Mouse (Mus musculus): ENCODE measurements around the gene Scai. TPM values are rescaled to one million over a fixed set of nuclear protein-coding genes. Genes with fewer than 3 reads are reported as not detected.
A peak's percentile ranks its signal among the peaks of the same experiment; 100 is the strongest.

The Scai gene
- polyA plus RNA-seq, 1 experiment from 2014 or later: 17.6 TPM

GRCm38 (mm10) chr2:39069096-39069495 is 121.4 kb downstream of the Scai start:
- Histone ChIP-seq H3K27ac (replicated peaks) (no peak overlapping the region), H3K9ac (replicated peaks) (no peak overlapping the region), H3K36me3 (no peaks in the 10 kb centered on the region), H3K9me3 (replicated peaks) (no peaks in the 10 kb centered on the region), H3K4me3 (replicated peaks) (no peak overlapping the region), H3K4me1 (peaks cover 7% of the 10 kb centered on the region), H3K4me2 (no peak overlapping the region), H3K27me3 (replicated peaks) (no peaks in the 10 kb centered on the region)
- ATAC-seq (ENCODE audit: low FRiP score): no peak
- 69% methylated on average over 1 of the region's 1 CpGs for WGBS

- ATAC-seq (ENCODE audit: low FRiP score): peak; percentile 98
- peak within 1 kb of the TSS; percentile 82 for H3K4me2 ChIP-seq
- peaks cover 9% of the 10 kb centered on the region for H3K4me1 ChIP-seq
- WGBS: under 1% methylated on average over 50 of the region's 50 CpGs
- peak within 1 kb of the TSS; percentile 91 for H3K27ac ChIP-seq (replicated peaks)
- peaks cover 9% of the 10 kb centered on the region; the same call in 1 of the 2 replicates for H3K36me3 ChIP-seq
- H3K4me3 ChIP-seq (replicated peaks): peak within 1 kb of the TSS; percentile 96
- H3K9ac ChIP-seq (replicated peaks): peak within 1 kb of the TSS; percentile 97
- H3K9me3 ChIP-seq (replicated peaks): no peaks in the 10 kb centered on the region
- no peaks in the 10 kb centered on the region for H3K27me3 ChIP-seq (replicated peaks)
These were observed 125.0 kb downstream of the Scai start, which contains the start of gene Golga1 for GRCm38 (mm10) chr2:39065400-39065987. Golga1 (minus strand) TSS chr2:39065541.

DNA sequence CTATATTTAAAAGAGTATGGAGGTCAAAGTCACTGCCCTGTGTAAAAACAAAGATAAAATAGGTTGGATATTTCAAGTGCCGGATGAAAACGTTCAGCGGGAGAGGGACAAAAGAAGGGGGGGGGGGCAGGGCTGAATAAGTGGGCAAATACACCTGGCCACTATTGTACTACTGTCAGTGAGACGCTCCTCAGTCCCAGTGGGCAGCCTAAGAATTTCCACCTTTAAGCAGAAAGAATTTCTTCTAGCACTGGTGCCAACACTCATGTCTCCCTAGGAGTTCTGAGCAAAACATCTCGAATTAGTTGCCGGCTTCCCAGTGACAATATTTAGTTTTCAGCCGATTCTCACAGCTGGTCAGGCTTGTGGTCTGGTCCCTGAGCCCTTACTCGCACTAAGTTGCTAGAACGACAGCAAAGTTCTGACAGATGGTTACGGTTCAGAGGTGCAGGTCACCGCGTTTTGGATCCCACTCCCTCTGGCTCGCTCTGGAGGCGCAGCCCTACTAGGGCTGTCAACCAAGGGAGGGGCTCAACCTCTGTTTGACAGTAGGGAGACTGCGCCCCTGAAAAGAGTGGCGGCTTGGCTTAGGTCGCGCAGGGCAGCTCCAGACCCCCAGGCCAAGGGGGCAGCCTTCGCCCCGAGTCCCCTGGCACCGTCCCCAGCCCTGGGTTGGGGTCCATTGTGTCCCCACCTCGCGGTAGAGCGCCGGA is 125.7 kb downstream of the Scai start:
- H3K27me3 ChIP-seq (replicated peaks): no peaks in the 10 kb centered on the region
- peak overlapping the region; percentile 82 for H3K4me2 ChIP-seq
- ATAC-seq (ENCODE audit: low FRiP score): peak; percentile 50; the same call in 1 of the 2 replicates
- H3K36me3 ChIP-seq: peaks cover 16% of the 10 kb centered on the region; the same call in 1 of the 2 replicates
- H3K9me3 ChIP-seq (replicated peaks): no peaks in the 10 kb centered on the region
- peak overlapping the region; percentile 97 for H3K9ac ChIP-seq (replicated peaks)
- peaks cover 9% of the 10 kb centered on the region for H3K4me1 ChIP-seq
- WGBS: 6% methylated on average over 25 of the region's 25 CpGs
- peak overlapping the region; percentile 91 for H3K27ac ChIP-seq (replicated peaks)
- peak overlapping the region; percentile 96 for H3K4me3 ChIP-seq (replicated peaks)

DNA sequence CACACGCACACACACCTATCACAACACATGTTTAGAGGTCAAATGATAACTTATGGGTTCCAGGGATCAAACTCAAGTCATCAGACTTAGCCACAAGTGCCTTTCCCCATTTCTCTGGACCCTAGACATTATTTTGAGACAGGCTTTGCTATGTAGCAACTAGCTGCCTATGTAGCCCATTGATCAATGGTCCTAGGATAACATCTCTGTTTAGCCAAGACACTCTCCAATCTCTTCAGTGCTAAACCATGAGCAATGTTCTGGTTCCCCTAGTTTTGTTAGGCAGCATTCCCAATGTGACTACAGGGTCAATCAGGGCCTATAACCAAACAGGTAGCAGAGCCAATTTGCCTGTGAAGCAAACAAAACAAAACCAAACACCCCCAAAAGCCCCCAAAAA is 142.0 kb downstream of the Scai start:
- Histone ChIP-seq H3K27ac (replicated peaks) (no peak overlapping the region), H3K4me3 (replicated peaks) (no peak overlapping the region), H3K36me3 (peaks cover 70% of the 10 kb centered on the region), H3K27me3 (replicated peaks) (no peaks in the 10 kb centered on the region), H3K9ac (replicated peaks) (no peak overlapping the region), H3K4me1 (no peaks in the 10 kb centered on the region), H3K4me2 (no peak overlapping the region), H3K9me3 (replicated peaks) (no peaks in the 10 kb centered on the region)
- no peak for ATAC-seq (ENCODE audit: low FRiP score)
- 100% methylated on average over 1 of the region's 1 CpGs for WGBS

GRCm38 (mm10) chr2:39040215-39040614 is 150.3 kb downstream of the Scai start:
- H3K27ac ChIP-seq (replicated peaks): no peak overlapping the region
- no peaks in the 10 kb centered on the region for H3K9me3 ChIP-seq (replicated peaks)
- H3K27me3 ChIP-seq (replicated peaks): no peaks in the 10 kb centered on the region
- 93% methylated on average over 1 of the region's 1 CpGs for WGBS
- H3K9ac ChIP-seq (replicated peaks): no peak overlapping the region
- no peak overlapping the region for H3K4me3 ChIP-seq (replicated peaks)
- ATAC-seq (ENCODE audit: low FRiP score): no peak
- no peak overlapping the region for H3K4me2 ChIP-seq
- H3K4me1 ChIP-seq: no peaks in the 10 kb centered on the region
- H3K36me3 ChIP-seq: peaks cover 76% of the 10 kb centered on the region

GRCm38 (mm10) chr2:39031611-39032010 is 158.9 kb downstream of the Scai start:
- H3K4me1 ChIP-seq: no peaks in the 10 kb centered on the region
- WGBS: 84% methylated on average over 1 of the region's 1 CpGs
- no peak overlapping the region for H3K4me3 ChIP-seq (replicated peaks)
- no peak overlapping the region for H3K4me2 ChIP-seq
- H3K9me3 ChIP-seq (replicated peaks): no peaks in the 10 kb centered on the region
- no peaks in the 10 kb centered on the region for H3K27me3 ChIP-seq (replicated peaks)
- no peak overlapping the region for H3K9ac ChIP-seq (replicated peaks)
- peaks cover 75% of the 10 kb centered on the region for H3K36me3 ChIP-seq
- H3K27ac ChIP-seq (replicated peaks): no peak overlapping the region
- no peak for ATAC-seq (ENCODE audit: low FRiP score)

GRCm38 (mm10) chr2:39020004-39020403 is 170.5 kb downstream of the Scai start:
- H3K27me3 ChIP-seq (replicated peaks): no peaks in the 10 kb centered on the region
- H3K4me3 ChIP-seq (replicated peaks): no peak overlapping the region
- H3K9ac ChIP-seq (replicated peaks): no peak overlapping the region
- no peak overlapping the region for H3K27ac ChIP-seq (replicated peaks)
- ATAC-seq (ENCODE audit: low FRiP score): no peak
- 92% methylated on average over 1 of the region's 1 CpGs for WGBS
- no peak overlapping the region for H3K4me2 ChIP-seq
- no peaks in the 10 kb centered on the region for H3K4me1 ChIP-seq
- peaks cover 91% of the 10 kb centered on the region for H3K36me3 ChIP-seq
- H3K9me3 ChIP-seq (replicated peaks): no peaks in the 10 kb centered on the region

DNA sequence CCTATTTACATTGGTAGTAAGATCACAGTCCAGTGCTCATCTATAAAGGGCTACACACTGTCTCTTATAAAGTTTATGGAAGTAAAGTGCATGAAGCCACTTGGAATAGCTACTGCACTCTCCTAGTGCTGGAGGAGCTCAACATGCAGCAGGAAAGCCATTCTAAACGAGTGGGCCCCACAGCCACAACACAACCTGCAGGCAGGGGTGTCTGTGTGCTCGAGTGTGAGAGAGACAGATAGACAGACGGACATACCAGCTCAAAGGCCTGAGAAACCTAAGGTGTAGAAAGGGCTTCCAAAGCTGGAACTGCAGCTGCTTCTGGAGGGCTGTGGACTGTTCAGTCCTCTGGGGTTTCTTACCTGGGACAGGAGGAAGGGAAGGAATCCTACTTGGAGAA is 174.0 kb downstream of the Scai start:
- Histone ChIP-seq H3K4me1 (no peaks in the 10 kb centered on the region), H3K36me3 (peaks cover 88% of the 10 kb centered on the region), H3K27ac (replicated peaks) (no peak overlapping the region), H3K4me3 (replicated peaks) (no peak overlapping the region), H3K9ac (replicated peaks) (no peak overlapping the region), H3K9me3 (replicated peaks) (no peaks in the 10 kb centered on the region), H3K27me3 (replicated peaks) (no peaks in the 10 kb centered on the region), H3K4me2 (no peak overlapping the region)
- ATAC-seq (ENCODE audit: low FRiP score): no peak
- WGBS: 83% methylated on average over 3 of the region's 3 CpGs

Other genes starting within 250 kb of the Scai start
- 1.6 and 1.8 TPM in 2 replicates for gene Wdr38, start 193.3 kb downstream of the Scai start, polyA plus RNA-seq (2015; fragmentation: Nextera tagmentation; extraction: Ambion mirVana)
- 146 and 156 TPM in 2 replicates for gene Arpc5l, start 185.4 kb downstream of the Scai start, polyA plus RNA-seq (2015; fragmentation: Nextera tagmentation; extraction: Ambion mirVana)
- gene Rpl35, start 185.1 kb downstream of the Scai start, polyA plus RNA-seq (2015; fragmentation: Nextera tagmentation; extraction: Ambion mirVana): 636 TPM in 2 replicates
- gene Golga1, start 125.2 kb downstream of the Scai start, polyA plus RNA-seq (2015; fragmentation: Nextera tagmentation; extraction: Ambion mirVana): 27.9 and 28.9 TPM in 2 replicates
- gene Ppp6c, start 35.7 kb upstream of the Scai start, polyA plus RNA-seq (2015; fragmentation: Nextera tagmentation; extraction: Ambion mirVana): 67.1 and 73.5 TPM in 2 replicates